Mouse (Mus musculus): ENCODE measurements at regions not wholly inside any gene's neighbourhood (a gene's known extent, or its start where the extent isn't known, plus 50 kb on each side); places are given as distances from the start of the nearest gene placed in this dataset.

DNA sequence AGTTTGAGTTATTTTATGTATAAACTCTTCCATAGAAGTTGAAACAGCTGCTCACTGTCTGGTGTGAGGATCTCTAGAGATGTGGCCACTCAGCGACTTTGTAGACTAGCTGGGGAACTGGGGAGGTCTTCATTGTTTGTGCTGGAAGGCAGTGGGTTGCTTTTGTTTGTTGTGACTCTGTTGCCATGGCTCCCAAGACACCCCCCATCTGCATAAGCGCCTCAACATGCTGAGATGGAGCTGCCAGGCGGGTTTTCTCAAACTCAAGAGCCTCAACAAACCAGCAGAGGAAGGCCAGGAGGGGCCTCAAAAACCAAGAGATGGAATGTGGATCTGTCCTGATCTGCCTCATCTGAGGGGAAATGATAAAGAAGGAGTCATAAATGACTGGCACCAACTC is 129.1 kb upstream of the Tnc start:
- 13% methylated on average over 3 of the region's 3 CpGs for WGBS
- peak; percentile 17 for DNase-seq (ENCODE audit: low spot score)
- Histone ChIP-seq H3K9me3 (replicated peaks) (no peaks in the 10 kb centered on the region), H3K4me1 (peaks cover 7% of the 10 kb centered on the region), H3K27ac (replicated peaks) (no peak overlapping the region), H3K27me3 (ENCODE audit: low read depth, poor library complexity, severe bottlenecking) (no peaks in the 10 kb centered on the region), H3K36me3 (no peaks in the 10 kb centered on the region), H3K4me3 (no peak overlapping the region)

DNA sequence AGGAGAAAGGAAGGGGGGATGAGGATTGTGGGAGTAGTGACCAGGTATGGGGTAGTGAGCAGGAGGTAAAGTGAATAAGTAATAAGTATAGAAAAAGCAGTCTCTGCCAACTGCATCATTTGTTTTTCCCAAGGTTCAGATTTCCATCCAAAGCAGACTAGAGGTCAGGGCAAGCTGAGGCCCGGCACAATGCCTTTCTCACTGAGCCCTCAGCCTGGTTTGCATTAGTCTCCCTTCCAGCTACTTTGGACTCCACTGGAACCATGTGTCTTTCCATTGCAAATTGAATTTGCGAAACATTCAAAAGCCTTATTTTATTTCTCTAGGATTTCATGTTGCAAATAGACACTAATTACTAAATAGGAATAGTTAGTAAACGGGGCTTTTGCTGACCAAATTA is 124.7 kb upstream of the Tnc start:
- Histone ChIP-seq H3K4me1 (peaks cover 7% of the 10 kb centered on the region), H3K36me3 (no peaks in the 10 kb centered on the region), H3K27me3 (ENCODE audit: low read depth, poor library complexity, severe bottlenecking) (no peaks in the 10 kb centered on the region), H3K27ac (replicated peaks) (no peak overlapping the region), H3K9me3 (replicated peaks) (no peaks in the 10 kb centered on the region), H3K4me3 (no peak overlapping the region)
- WGBS = 82% methylated on average over 3 of the region's 3 CpGs
- no peak for DNase-seq (ENCODE audit: low spot score)

DNA sequence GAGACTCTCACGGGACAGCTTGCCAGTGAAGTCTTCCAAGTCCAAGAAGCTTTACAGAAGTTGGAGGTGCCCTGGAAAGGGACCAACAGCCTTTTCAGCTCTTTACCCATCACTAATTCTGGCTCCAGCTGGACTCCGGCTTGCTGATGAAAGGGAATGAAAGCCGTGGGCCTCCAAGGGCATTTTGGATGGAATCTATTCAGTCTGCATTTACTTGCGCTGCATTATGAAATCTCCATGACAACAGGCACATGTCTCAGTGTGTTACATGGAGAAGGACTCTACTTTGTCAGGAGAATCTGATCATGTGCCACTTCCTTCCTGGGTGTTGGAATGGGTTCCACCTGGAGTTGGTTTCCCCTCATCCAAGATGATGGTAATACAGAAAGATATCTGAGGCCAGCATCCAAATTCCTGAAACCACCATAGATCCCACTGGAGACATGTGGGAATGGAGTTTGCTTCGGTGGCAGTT is 102.2 kb upstream of the Tnc start:
- H3K4me3 ChIP-seq = no peak overlapping the region
- H3K27ac ChIP-seq (replicated peaks) = peak overlapping the region; percentile 9; the same call in 1 of the 2 replicates
- H3K27me3 ChIP-seq (ENCODE audit: low read depth, poor library complexity, severe bottlenecking) = no peaks in the 10 kb centered on the region
- WGBS = 60% methylated on average over 5 of the region's 5 CpGs
- H3K4me1 ChIP-seq = peaks cover 10% of the 10 kb centered on the region
- H3K9me3 ChIP-seq (replicated peaks) = no peaks in the 10 kb centered on the region
- H3K36me3 ChIP-seq = no peaks in the 10 kb centered on the region
- peak; percentile 22 for DNase-seq (ENCODE audit: low spot score)

DNA sequence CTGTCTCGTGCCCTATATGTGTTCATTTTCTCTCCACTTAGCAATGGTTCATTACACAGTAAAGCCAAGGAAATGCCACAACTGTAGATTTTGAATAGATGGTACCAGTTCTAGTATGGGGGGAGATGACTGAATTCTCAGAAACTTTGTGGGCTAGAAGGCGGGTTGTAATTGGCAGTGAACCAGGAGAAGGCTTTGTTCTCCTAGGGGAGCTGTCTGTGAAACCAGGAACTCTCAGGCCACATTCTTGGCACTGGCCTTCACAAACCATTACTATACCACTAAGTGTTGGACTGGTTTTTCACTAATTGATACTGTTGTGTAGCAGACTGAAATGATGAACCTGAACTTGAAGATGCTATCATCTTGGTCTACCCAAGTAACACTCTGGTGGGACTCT is 99.1 kb upstream of the Tnc start:
- no peaks in the 10 kb centered on the region for H3K9me3 ChIP-seq (replicated peaks)
- H3K27me3 ChIP-seq (ENCODE audit: low read depth, poor library complexity, severe bottlenecking) = no peaks in the 10 kb centered on the region
- H3K4me3 ChIP-seq = no peak overlapping the region
- no peaks in the 10 kb centered on the region for H3K36me3 ChIP-seq
- WGBS = 89% methylated on average over 2 of the region's 2 CpGs
- DNase-seq (ENCODE audit: low spot score) = no peak
- peaks cover 10% of the 10 kb centered on the region for H3K4me1 ChIP-seq
- H3K27ac ChIP-seq (replicated peaks) = no peak overlapping the region

DNA sequence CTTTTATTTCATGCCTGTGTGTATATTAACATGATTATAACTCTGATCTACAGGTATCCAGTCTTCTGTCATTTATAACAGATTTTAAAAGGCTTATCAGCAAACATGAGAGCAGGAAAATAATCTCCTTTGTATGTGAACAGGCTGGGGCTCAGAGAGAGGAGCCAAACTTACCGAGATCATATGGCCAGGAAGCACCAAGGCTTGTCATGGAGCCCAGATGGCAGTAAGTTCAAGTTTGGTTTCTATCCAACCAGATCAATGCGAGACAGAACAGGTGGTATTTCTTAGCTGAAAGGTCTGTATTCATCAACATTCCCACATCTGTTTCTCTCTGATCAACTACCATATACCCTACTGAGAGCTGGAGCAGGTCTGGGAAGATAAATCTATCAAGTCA is 96.1 kb upstream of the Tnc start:
- no peaks in the 10 kb centered on the region for H3K27me3 ChIP-seq (ENCODE audit: low read depth, poor library complexity, severe bottlenecking)
- no peaks in the 10 kb centered on the region for H3K36me3 ChIP-seq
- 89% methylated on average over 2 of the region's 2 CpGs for WGBS
- no peak for DNase-seq (ENCODE audit: low spot score)
- H3K9me3 ChIP-seq (replicated peaks) = no peaks in the 10 kb centered on the region
- H3K4me1 ChIP-seq = no peaks in the 10 kb centered on the region
- no peak overlapping the region for H3K27ac ChIP-seq (replicated peaks)
- no peak overlapping the region for H3K4me3 ChIP-seq

DNA sequence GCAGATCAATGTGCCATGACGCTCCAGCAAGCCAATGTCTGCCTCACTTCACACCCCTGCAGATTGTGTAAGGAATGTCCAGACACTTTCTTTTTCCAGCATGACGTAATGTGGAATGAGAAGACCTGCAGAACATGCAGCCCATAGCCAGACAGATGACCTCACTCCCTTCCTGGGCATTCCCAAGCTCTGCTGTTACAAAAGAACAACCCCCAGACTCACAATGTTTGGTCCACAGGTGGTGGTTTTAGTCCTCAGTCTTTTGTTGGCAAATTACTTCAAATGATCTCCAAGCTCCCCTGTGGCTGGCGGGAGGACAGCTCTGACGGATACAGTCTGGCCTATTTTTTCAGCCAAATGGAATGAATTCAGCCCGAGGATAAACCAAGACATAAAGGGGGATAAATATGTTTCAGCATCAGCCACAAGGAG is 95.6 kb upstream of the Tnc start:
- H3K4me1 ChIP-seq = no peaks in the 10 kb centered on the region
- no peaks in the 10 kb centered on the region for H3K9me3 ChIP-seq (replicated peaks)
- DNase-seq (ENCODE audit: low spot score) = no peak
- 70% methylated on average over 5 of the region's 5 CpGs for WGBS
- no peak overlapping the region for H3K27ac ChIP-seq (replicated peaks)
- no peak overlapping the region for H3K4me3 ChIP-seq
- no peaks in the 10 kb centered on the region for H3K27me3 ChIP-seq (ENCODE audit: low read depth, poor library complexity, severe bottlenecking)
- H3K36me3 ChIP-seq = no peaks in the 10 kb centered on the region

DNA sequence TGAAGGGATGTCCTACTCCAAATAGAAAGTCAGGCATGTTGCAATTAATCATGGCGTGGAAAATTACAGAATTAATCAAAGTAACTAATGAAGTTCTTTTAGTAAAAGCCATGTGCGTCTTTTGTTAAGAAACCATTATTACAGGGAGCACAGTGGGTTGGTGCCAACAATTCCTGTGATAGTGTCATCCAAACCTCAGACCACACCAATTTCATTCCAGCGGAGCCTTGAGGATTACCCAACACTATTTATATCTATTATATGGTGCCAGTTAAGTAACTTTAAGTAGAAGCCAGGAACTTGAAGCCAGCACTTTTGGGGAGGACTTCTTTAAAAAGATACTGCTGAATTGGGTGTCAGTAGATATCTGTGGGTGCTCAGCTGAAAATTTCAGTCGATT is 93.0 kb upstream of the Tnc start:
- H3K9me3 ChIP-seq (replicated peaks) = no peaks in the 10 kb centered on the region
- H3K27ac ChIP-seq (replicated peaks) = no peak overlapping the region
- no peak for DNase-seq (ENCODE audit: low spot score)
- 86% methylated on average over 4 of the region's 4 CpGs for WGBS
- H3K36me3 ChIP-seq = no peaks in the 10 kb centered on the region
- H3K27me3 ChIP-seq (ENCODE audit: low read depth, poor library complexity, severe bottlenecking) = no peaks in the 10 kb centered on the region
- no peak overlapping the region for H3K4me3 ChIP-seq
- no peaks in the 10 kb centered on the region for H3K4me1 ChIP-seq

DNA sequence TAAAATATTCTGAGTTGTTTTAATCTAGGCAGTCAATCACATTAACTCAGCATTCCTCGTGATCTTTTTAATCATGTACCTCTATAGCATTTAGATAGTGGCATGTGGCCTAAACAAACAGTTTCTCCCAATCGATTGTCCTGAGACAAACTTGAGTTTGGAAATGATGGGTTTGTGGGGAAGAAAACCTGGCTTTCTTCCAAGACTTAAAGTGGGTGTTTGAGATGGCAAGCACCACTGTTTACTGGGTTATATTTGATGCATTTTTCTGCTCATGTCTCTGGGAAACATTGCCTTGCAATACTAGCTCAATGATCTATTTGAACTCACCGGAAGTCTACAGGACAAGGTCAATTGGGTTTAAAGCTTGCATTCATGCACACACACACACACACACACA is 88.2 kb upstream of the Tnc start:
- no peaks in the 10 kb centered on the region for H3K9me3 ChIP-seq (replicated peaks)
- H3K36me3 ChIP-seq = no peaks in the 10 kb centered on the region
- no peak for DNase-seq (ENCODE audit: low spot score)
- no peaks in the 10 kb centered on the region for H3K4me1 ChIP-seq
- H3K4me3 ChIP-seq = no peak overlapping the region
- WGBS = 93% methylated on average over 3 of the region's 3 CpGs
- no peaks in the 10 kb centered on the region for H3K27me3 ChIP-seq (ENCODE audit: low read depth, poor library complexity, severe bottlenecking)
- H3K27ac ChIP-seq (replicated peaks) = no peak overlapping the region

DNA sequence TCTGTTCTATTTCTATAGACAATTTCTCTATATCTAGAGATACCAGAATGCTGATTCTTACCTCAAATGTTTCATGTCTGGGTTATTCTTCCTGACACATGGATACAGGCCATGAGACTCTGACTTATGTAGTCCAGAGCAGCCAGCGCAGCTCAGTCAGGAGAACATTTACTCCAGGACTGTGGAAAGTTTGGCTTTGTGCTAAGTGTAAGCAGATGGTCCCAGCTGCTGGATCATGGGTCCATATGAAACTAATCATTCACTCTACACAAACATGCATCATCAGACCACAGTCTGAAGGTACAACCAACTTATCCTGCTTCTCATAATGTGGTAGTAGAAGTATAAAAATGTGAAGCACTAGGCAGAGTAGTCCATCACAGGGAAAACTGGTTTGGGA is 82.5 kb upstream of the Tnc start:
- Histone ChIP-seq H3K9me3 (replicated peaks) (no peaks in the 10 kb centered on the region), H3K36me3 (no peaks in the 10 kb centered on the region), H3K27ac (replicated peaks) (no peak overlapping the region), H3K4me3 (no peak overlapping the region), H3K4me1 (no peaks in the 10 kb centered on the region), H3K27me3 (ENCODE audit: low read depth, poor library complexity, severe bottlenecking) (no peaks in the 10 kb centered on the region)
- 76% methylated on average over 1 of the region's 1 CpGs for WGBS
- DNase-seq (ENCODE audit: low spot score) = no peak

DNA sequence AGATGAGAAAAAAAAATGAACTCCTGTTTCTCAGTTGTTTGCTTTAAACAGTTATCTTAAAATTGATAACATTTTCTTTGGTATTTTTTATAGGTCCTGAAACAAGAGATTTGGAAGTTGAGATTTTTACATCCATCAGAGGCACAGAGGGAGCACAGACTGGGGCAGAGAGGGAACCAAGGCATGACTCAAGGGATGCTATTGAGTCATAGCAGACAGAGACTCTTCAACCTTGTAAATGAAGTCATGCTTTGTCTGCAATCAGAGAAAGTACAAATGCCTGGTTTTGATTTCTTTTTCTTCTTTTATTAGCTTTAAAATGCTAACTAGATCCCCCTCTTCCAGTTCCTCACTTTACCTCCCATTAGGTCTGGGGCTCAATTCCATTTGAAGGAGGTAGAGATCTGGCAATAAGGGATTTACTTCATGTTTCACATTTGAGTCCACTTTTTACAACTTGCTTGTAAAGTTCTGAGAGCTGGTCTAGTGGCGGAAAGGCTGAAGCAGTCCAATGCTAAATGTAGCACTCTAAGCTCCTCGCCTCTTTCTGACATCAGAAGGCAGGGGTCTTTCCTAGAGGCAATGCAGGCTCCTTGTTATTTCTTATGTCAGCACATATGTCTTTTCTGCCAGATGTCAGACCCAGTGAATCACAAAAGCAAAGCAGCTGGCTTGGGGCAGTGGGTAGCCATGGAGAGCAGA is 77.7 kb upstream of the Tnc start:
- WGBS = 97% methylated on average over 2 of the region's 2 CpGs

DNA sequence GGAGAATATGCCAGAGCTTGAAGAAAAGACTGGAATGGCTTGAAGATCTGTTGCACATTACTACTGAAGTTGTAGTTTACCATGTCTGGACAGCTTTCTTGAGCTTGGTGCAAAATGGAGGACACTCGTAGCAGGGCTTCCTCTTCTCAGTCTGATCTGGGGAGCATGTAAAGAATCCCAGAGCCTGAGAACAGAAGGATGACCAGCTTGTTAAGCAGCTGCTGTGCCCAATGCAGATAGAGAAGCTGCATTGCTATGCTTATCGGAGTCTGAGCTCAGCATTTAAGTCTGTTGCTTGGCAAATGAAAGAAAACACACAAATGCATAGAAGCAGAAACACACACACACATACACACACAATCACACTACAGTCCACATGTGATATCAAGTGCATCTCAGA is 76.9 kb upstream of the Tnc start:
- 90% methylated on average over 2 of the region's 2 CpGs for WGBS
- DNase-seq (ENCODE audit: low spot score) = no peak
- Histone ChIP-seq H3K36me3 (no peaks in the 10 kb centered on the region), H3K27me3 (ENCODE audit: low read depth, poor library complexity, severe bottlenecking) (no peaks in the 10 kb centered on the region), H3K4me3 (no peak overlapping the region), H3K27ac (replicated peaks) (no peak overlapping the region), H3K4me1 (no peaks in the 10 kb centered on the region), H3K9me3 (replicated peaks) (no peaks in the 10 kb centered on the region)

More for the DNA sequence above, 77.7 kb upstream of the Tnc start:
- Histone ChIP-seq H3K9me3 (replicated peaks) (no peaks in the 10 kb centered on the region), H3K27me3 (ENCODE audit: low read depth, poor library complexity, severe bottlenecking) (no peaks in the 10 kb centered on the region), H3K4me1 (no peaks in the 10 kb centered on the region), H3K27ac (replicated peaks) (no peak overlapping the region), H3K4me3 (no peak overlapping the region), H3K36me3 (no peaks in the 10 kb centered on the region)
- DNase-seq (ENCODE audit: low spot score) = no peak

DNA sequence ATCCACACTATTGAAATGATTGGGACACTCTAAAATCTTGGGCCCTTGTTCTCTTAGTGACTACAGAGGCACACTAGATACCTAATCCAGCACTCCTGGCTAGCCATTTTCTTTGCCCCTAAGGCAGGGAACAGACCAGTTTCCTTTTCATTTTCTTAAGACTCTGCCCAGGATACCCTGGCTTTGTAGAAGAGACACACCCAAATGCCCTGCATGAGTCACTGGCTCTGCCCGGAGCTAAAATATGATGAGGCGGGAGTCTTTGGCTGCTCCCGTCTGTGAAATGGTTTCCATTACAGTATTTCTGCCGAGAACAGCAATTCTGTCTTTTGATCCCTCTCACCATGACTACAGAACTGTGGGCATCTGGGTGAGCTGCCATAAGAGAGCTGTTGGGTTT is 51.4 kb upstream of the Tnc start:
- Histone ChIP-seq H3K27ac (replicated peaks) (no peak overlapping the region), H3K4me3 (no peak overlapping the region), H3K27me3 (ENCODE audit: low read depth, poor library complexity, severe bottlenecking) (no peaks in the 10 kb centered on the region), H3K36me3 (no peaks in the 10 kb centered on the region), H3K9me3 (replicated peaks) (no peaks in the 10 kb centered on the region), H3K4me1 (no peaks in the 10 kb centered on the region)
- no peak for DNase-seq (ENCODE audit: low spot score)
- WGBS = 88% methylated on average over 4 of the region's 4 CpGs

Data from midbrain, embryonic 10.5 days (tissue).